Mouse (Mus musculus) heart, postnatal 0 days (tissue): ENCODE results near the gene Metrn. TPM values are rescaled to one million over a fixed set of nuclear protein-coding genes. Genes with fewer than 3 reads are reported as not detected.

Experiments used
- ATAC-seq: fragments of 200-750 bp; cut with Nextera tagmentation; 2 replicates; pipeline ENCODE4 v1.8.0; 2017; ENCODE audit warnings: low read depth, moderate number of reproducible peaks, moderate library complexity; ENCODE audit not compliant: insufficient read depth
- DNase-seq: peaks from one replicate; pipeline ENCODE4 v3.0.0-alpha.2; 2016; ENCODE audit warnings: low spot score
- H3K27ac ChIP-seq: fragments of 300-500 bp; sonication (generic); 2 replicates; pipeline ENCODE4 v1.5.1; 2014; ENCODE audit warnings: low read depth, mild to moderate bottlenecking
- H3K27me3 ChIP-seq: fragments of 300-500 bp; sonication (generic); 2 replicates; pipeline ENCODE4 v1.6.1; 2014; ENCODE audit warnings: low read length, mixed read lengths; ENCODE audit not compliant: control insufficient read depth, insufficient read depth
- H3K36me3 ChIP-seq: fragments of 300-500 bp; sonication (generic); replicated peaks from 2 replicates; pipeline ENCODE4 v1.6.1; 2014; ENCODE audit warnings: low read length, mixed read lengths; ENCODE audit not compliant: control insufficient read depth, insufficient read depth
- H3K4me1 ChIP-seq: fragments of 300-500 bp; sonication (generic); 2 replicates; pipeline ENCODE4 v1.6.1; 2014; ENCODE audit warnings: antibody characterized with exemption; ENCODE audit not compliant: control insufficient read depth, insufficient read depth
- H3K4me2 ChIP-seq: fragments of 300-500 bp; sonication (generic); 2 replicates; pipeline ENCODE4 v1.6.1; 2014; ENCODE audit warnings: low read depth, mild to moderate bottlenecking, low read length, moderate library complexity
- H3K4me3 ChIP-seq: fragments of 300-500 bp; sonication (generic); 2 replicates; pipeline ENCODE4 v1.5.1; 2014; ENCODE audit warnings: low read depth, low read length
- H3K9ac ChIP-seq: fragments of 300-500 bp; sonication (generic); replicated peaks from 2 replicates; pipeline ENCODE4 v1.6.1; 2014; ENCODE audit warnings: low read depth, low read length, mixed read lengths
- H3K9me3 ChIP-seq: fragments of 300-500 bp; sonication (generic); replicated peaks from 2 replicates; pipeline ENCODE4 v1.6.1; 2016; ENCODE audit warnings: low read length; ENCODE audit not compliant: control insufficient read depth
- CTCF ChIP-seq: IDR thresholded peaks from 2 replicates; pipeline ENCODE4 v1.5.1; 2016; ENCODE audit warnings: antibody characterized with exemption, control low read depth, low read depth
- EP300 ChIP-seq: IDR thresholded peaks from 2 replicates; pipeline ENCODE4 v1.6.1; 2016; ENCODE audit warnings: antibody characterized with exemption, low read depth
- WGBS: fragments of 180-500 bp; shearing (Covaris S2); extraction: QIAGEN DNeasy Blood & Tissue Kit; methylation state at CpG from one replicate; pipeline ENCODE4 v1.1.7; 2014; 5-methylcytosine and 5-hydroxymethylcytosine counted together
- polyA plus RNA-seq: library from polyadenylated mRNA; unstranded; fragments of >200 nt; fragmentation: Nextera tagmentation; extraction: Ambion mirVana; gene quantifications from 2 replicates; pipeline ENCODE4 v1.2.1, GENCODE M21; 2015
- total RNA-seq: library from RNA; depleted of rRNA; stranded (reverse); fragments of >200 nt; gene quantifications from 2 replicates; pipeline ENCODE4 v1.2.3, GENCODE M21; 2014; ENCODE audit warnings: low replicate concordance

Metrn gene
- total and polyA plus RNA-seq, 2 experiments from 2014 or later = 18.2 to 75.3 TPM

DNA sequence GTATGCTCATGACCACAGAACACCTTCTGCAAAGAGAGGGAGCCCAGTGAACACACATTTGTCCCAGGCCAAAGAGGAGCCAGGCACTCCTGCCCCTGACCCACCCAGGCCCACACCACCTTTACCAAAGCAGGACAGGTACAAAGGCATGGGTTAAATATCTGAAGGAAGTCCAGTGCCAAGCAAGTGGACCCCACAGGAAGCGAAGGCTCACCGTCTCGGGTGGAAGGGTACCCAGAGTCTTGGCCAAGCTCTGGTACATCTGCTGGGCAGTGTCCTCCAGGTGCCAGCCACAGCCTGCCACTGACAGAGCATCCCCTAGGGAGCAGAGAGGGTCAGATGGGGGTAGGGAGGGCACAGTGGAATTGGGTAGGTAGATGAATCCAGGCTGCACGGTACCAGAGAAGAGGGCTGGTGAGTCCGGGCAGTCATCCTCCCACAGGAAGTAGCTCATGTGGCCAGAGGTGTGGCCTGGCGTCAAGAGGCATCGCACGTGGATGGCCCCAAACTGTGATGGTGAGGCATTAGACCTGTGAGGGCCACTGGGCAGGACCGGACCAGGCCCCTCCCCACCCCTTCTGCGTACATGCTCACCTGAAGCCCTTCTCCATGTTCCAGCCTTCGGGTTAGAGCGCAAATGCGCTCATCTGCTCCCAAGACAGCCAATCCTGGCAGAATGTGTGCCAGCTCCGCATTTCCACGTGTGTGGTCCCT is 12.9 kb downstream of the Metrn start:
- Histone ChIP-seq H3K27ac (no peak overlapping the region), H3K36me3 (peaks cover 48% of the 10 kb centered on the region), H3K4me3 (no peak overlapping the region), H3K4me2 (peak overlapping the region; percentile 84; the same call in 1 of the 2 replicates), H3K9me3 (no peaks in the 10 kb centered on the region), H3K27me3 (no peaks in the 10 kb centered on the region), H3K9ac (peak overlapping the region; percentile 55; the same call in 1 of the 2 replicates), H3K4me1 (peaks cover 10% of the 10 kb centered on the region)
- ATAC-seq = no peak
- WGBS = 83% methylated on average over 15 of the region's 15 CpGs
- TF ChIP-seq EP300 (no peak), CTCF (no peak)
- no peak for DNase-seq

DNA sequence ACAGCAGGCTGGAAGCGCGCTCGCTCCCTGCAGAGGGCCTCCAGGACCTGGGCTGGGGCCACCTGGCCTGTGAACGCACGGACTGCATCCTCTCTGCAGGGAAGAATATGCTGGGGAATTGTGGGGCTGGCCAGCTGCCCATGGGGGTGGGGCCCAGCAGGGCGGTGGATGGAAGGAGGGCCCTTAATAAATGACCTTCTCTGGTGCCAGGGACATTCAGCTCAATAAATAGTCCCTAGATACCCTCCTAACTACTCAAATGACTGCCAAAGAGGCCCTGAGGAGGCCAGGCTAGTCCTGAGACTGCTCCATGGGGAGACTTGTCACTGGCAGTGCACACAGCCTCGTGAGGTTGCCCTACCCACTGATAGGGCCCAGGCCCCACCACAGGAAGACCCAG is 13.8 kb downstream of the Metrn start:
- H3K4me1 ChIP-seq = peaks cover 10% of the 10 kb centered on the region
- WGBS = 46% methylated on average over 7 of the region's 7 CpGs
- no peak for TF ChIP-seq CTCF
- no peak for TF ChIP-seq EP300
- no peak overlapping the region for H3K4me2 ChIP-seq
- no peaks in the 10 kb centered on the region for H3K9me3 ChIP-seq
- ATAC-seq = peak; percentile 15; the same call in 1 of the 2 replicates
- no peak overlapping the region for H3K4me3 ChIP-seq
- no peak for DNase-seq
- no peaks in the 10 kb centered on the region for H3K27me3 ChIP-seq
- H3K27ac ChIP-seq = no peak overlapping the region
- H3K36me3 ChIP-seq = peaks cover 57% of the 10 kb centered on the region
- H3K9ac ChIP-seq = no peak overlapping the region

DNA sequence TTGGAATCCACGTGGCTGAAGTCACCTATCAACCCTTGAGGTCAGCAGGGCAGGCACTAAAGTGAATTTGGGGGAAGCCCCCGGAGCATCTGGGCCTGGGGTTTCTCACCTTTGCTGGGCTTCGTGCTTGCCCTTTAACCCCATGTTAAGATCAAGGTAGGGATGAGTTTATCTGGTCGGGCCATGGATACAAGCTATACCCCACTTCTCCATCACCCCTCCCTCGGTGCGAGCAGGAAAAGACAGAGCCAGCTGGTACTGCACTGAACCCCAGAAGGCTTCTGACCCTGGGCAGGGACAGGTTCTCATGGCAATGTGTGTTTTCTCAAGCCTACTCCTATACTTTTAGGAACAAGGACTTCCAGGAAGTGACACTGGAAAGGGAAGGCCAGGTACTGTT is 15.6 kb downstream of the Metrn start:
- Histone ChIP-seq H3K4me2 (no peak overlapping the region), H3K9ac (no peak overlapping the region), H3K9me3 (no peaks in the 10 kb centered on the region), H3K4me3 (no peak overlapping the region), H3K27ac (no peak overlapping the region), H3K27me3 (no peaks in the 10 kb centered on the region), H3K4me1 (peaks cover 10% of the 10 kb centered on the region), H3K36me3 (peaks cover 63% of the 10 kb centered on the region)
- ATAC-seq (no peak), DNase-seq (no peak)
- 76% methylated on average over 6 of the region's 6 CpGs for WGBS
- TF ChIP-seq CTCF = no peak

DNA sequence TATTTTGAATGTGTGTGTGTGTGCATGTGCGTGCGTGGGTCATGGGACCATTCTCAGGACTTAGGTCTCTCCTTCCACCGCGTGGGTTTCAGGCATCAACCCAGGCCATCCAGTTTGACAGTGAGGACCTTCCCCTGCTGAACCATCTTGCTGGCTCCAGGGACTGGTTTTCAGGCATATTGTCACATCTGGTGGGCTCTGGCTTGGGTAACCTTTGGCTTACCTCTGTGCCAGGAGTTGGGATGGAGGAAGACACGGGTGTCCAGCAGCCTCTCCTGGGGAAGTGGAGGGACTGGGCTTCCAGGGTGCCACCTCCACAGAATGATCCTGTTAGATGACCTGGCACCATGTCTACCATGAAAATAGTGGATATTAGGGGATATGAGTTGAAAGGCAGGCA is 19.0 kb downstream of the Metrn start:
- WGBS = 93% methylated on average over 5 of the region's 5 CpGs
- TF ChIP-seq EP300 = no peak
- no peak for TF ChIP-seq CTCF

DNA sequence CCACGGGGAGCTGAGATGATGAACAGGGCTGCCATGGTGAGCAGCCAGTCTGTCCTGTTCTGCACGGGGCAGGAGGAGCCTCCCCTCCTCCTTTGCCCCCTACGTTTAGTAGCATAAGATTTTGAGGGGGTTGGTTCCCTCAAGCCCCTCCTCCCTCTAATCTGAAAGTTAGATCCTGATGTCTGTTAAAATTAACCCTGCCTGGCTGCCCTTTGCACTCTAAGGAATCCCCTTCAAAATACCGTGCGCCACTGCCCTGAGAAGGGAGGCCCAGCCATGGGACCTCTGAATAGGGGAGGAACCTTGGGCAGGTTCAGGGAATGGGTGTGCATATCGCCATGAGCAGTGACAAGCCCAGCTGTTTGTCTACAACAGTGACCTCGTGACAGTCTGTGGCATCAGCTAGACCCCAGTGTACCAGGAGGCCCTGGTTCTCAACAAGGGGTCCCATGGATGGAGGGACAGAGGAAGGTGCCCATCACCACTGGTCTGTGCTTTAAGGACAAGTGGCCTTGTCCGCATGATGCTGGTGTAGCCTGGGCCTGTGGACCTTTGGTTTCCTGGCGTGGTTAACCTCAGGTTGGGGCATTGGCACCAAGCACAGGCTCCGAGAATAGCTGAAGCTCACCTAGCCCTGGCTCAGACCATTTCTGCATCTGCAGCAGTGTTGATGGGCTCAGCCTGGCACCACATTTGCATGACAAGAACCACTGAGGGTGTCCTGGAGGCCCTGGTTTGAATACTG is 21.4 kb downstream of the Metrn start:
- H3K9me3 ChIP-seq = no peaks in the 10 kb centered on the region
- no peak for TF ChIP-seq CTCF
- no peak for TF ChIP-seq EP300
- DNase-seq (no peak), ATAC-seq (no peak)
- H3K36me3 ChIP-seq = peaks cover 38% of the 10 kb centered on the region
- no peak overlapping the region for H3K4me3 ChIP-seq
- H3K9ac ChIP-seq = no peak overlapping the region
- WGBS = 79% methylated on average over 10 of the region's 10 CpGs
- peaks cover 6% of the 10 kb centered on the region for H3K4me1 ChIP-seq
- no peaks in the 10 kb centered on the region for H3K27me3 ChIP-seq
- no peak overlapping the region for H3K27ac ChIP-seq
- no peak overlapping the region for H3K4me2 ChIP-seq

More for the DNA sequence above, 19.0 kb downstream of the Metrn start:
- ATAC-seq = no peak
- H3K4me3 ChIP-seq = no peak overlapping the region
- H3K4me2 ChIP-seq = no peak overlapping the region
- no peak overlapping the region for H3K9ac ChIP-seq
- H3K27ac ChIP-seq = no peak overlapping the region
- H3K4me1 ChIP-seq = peaks cover 6% of the 10 kb centered on the region
- no peaks in the 10 kb centered on the region for H3K9me3 ChIP-seq
- peaks cover 63% of the 10 kb centered on the region for H3K36me3 ChIP-seq
- no peaks in the 10 kb centered on the region for H3K27me3 ChIP-seq
- no peak for DNase-seq
